Mouse (Mus musculus): ENCODE data around the gene Gucy1a1.

Gucy1a1 gene

GRCm38 (mm10) chr3:82111986-82112385, 33.6 kb downstream of the Gucy1a1 start:
- no peaks in the 10 kb centered on the region for H3K9me3 ChIP-seq (ENCODE audit: low read length)
- TF ChIP-seq CTCF (conservative IDR thresholded peaks at IDR 0.05; ENCODE audit: low read length): no peak
- no peak for TF ChIP-seq NANOG (IDR thresholded peaks at IDR 0.05; ENCODE audit: borderline replicate concordance, low read length)
- no peak for TF ChIP-seq POU5F1 (IDR thresholded peaks at IDR 0.05; ENCODE audit: borderline replicate concordance, low read length)
- H3K4me1 ChIP-seq (replicated peaks; ENCODE audit: low read depth, low read length): no peaks in the 10 kb centered on the region
- no peaks in the 10 kb centered on the region for H3K36me3 ChIP-seq (ENCODE audit: insufficient read depth, low read length)
- no peak overlapping the region for H3K4me3 ChIP-seq (replicated peaks; ENCODE audit: low read length)
- no peaks in the 10 kb centered on the region for H3K27me3 ChIP-seq (ENCODE audit: insufficient read depth, low read length)

DNA sequence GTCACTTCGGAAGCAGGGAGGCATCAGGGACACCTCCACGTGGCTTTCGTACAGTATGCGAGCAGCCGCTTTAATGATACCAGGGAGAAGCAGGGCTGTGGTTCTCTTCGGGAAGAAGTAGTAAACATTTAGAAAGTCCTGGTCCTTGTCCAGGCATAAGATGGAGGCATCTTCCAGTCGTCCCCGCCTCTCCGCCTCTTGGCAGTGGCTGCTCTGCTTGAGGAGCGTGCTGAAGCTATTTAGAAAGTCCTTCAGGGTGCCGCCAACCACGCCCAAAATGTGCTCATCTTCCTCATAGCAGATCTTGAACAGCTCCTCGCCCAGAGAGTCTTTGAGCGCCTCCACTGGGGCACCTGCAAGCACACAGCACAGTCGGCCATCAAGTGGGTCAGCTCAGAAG, 36.6 kb downstream of the Gucy1a1 start:
- no peaks in the 10 kb centered on the region for H3K27me3 ChIP-seq (ENCODE audit: insufficient read depth, low read length)
- H3K4me1 ChIP-seq (replicated peaks; ENCODE audit: low read depth, low read length): no peaks in the 10 kb centered on the region
- no peak for TF ChIP-seq NANOG (IDR thresholded peaks at IDR 0.05; ENCODE audit: borderline replicate concordance, low read length)
- no peak for TF ChIP-seq POU5F1 (IDR thresholded peaks at IDR 0.05; ENCODE audit: borderline replicate concordance, low read length)
- no peak for TF ChIP-seq CTCF (conservative IDR thresholded peaks at IDR 0.05; ENCODE audit: low read length)
- no peak overlapping the region for H3K4me3 ChIP-seq (replicated peaks; ENCODE audit: low read length)
- no peaks in the 10 kb centered on the region for H3K9me3 ChIP-seq (ENCODE audit: low read length)
- H3K36me3 ChIP-seq (ENCODE audit: insufficient read depth, low read length): no peaks in the 10 kb centered on the region

DNA sequence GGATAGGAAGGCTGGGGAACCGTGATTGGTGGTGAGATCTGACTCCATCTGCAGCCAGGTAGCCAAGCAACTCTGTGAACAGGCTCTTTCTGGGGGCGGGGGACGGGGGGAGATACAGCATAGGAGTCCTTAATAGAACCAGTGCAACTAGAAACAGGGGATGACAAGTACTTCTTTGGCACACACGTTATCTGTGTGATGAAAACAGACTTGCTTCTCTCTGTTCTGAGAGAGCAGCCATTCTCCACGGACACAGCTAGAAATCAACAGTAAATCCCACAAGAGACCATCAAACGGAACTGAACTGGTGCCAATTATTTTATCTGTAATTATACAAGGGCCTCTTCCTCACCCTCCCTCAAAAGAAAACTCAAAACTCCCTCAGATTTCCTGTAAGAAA, 41.4 kb downstream of the Gucy1a1 start:
- Histone ChIP-seq H3K9me3 (ENCODE audit: low read length) (no peaks in the 10 kb centered on the region), H3K27me3 (ENCODE audit: insufficient read depth, low read length) (no peaks in the 10 kb centered on the region), H3K4me1 (replicated peaks; ENCODE audit: low read depth, low read length) (no peaks in the 10 kb centered on the region), H3K36me3 (ENCODE audit: insufficient read depth, low read length) (no peaks in the 10 kb centered on the region), H3K4me3 (replicated peaks; ENCODE audit: low read length) (no peak overlapping the region)
- TF ChIP-seq NANOG (IDR thresholded peaks at IDR 0.05; ENCODE audit: borderline replicate concordance, low read length) (no peak), CTCF (conservative IDR thresholded peaks at IDR 0.05; ENCODE audit: low read length) (no peak), POU5F1 (IDR thresholded peaks at IDR 0.05; ENCODE audit: borderline replicate concordance, low read length) (no peak)

DNA sequence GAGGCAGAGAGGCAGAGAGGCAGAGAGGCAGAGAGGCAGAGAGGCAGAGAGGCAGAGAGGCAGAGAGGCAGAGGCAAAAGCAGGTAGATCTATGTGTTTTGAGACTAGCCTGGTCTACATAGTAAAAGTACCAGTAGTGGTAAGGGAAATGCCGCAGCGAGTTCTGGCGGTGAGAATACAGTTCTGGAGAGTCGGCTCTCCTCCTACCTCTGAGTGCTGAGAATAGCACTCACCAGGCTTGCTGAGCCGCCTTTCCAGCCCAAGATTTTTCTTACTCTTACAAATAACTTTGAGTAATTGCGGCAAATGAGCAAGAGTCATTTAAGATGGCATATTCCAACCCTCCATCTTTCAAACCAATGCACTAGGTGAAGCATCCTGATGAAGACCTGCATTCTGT, 46.5 kb downstream of the Gucy1a1 start:
- no peaks in the 10 kb centered on the region for H3K4me1 ChIP-seq (replicated peaks; ENCODE audit: low read depth, low read length)
- no peaks in the 10 kb centered on the region for H3K36me3 ChIP-seq (ENCODE audit: insufficient read depth, low read length)
- H3K4me3 ChIP-seq (replicated peaks; ENCODE audit: low read length): no peak overlapping the region
- no peaks in the 10 kb centered on the region for H3K9me3 ChIP-seq (ENCODE audit: low read length)
- TF ChIP-seq POU5F1 (IDR thresholded peaks at IDR 0.05; ENCODE audit: borderline replicate concordance, low read length) (no peak), NANOG (IDR thresholded peaks at IDR 0.05; ENCODE audit: borderline replicate concordance, low read length) (no peak), CTCF (conservative IDR thresholded peaks at IDR 0.05; ENCODE audit: low read length) (no peak)
- H3K27me3 ChIP-seq (ENCODE audit: insufficient read depth, low read length): no peaks in the 10 kb centered on the region

DNA sequence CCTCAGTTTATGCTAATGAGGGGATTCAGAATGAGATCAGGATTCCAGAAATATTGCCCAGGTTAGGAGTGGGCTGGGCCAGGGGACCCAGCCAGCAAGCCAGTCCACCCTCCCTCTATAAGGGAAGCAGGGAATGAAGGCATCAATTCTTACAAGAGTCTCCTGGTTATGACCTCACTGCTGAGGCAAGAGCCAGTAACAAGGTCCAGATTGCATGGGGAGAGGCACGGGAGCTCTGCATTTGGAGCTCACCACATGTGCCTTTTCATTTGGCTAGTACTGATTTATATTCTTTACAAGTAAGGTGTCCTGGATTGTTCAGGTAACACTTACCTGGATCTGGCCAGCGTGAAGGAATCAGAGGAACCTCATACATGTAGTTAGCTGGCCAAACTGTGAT, 48.8 kb downstream of the Gucy1a1 start:
- H3K36me3 ChIP-seq (ENCODE audit: insufficient read depth, low read length): no peaks in the 10 kb centered on the region
- H3K4me1 ChIP-seq (replicated peaks; ENCODE audit: low read depth, low read length): no peaks in the 10 kb centered on the region
- H3K27me3 ChIP-seq (ENCODE audit: insufficient read depth, low read length): no peaks in the 10 kb centered on the region
- no peak for TF ChIP-seq POU5F1 (IDR thresholded peaks at IDR 0.05; ENCODE audit: borderline replicate concordance, low read length)
- TF ChIP-seq CTCF (conservative IDR thresholded peaks at IDR 0.05; ENCODE audit: low read length): no peak
- no peak for TF ChIP-seq NANOG (IDR thresholded peaks at IDR 0.05; ENCODE audit: borderline replicate concordance, low read length)
- no peak overlapping the region for H3K4me3 ChIP-seq (replicated peaks; ENCODE audit: low read length)
- no peaks in the 10 kb centered on the region for H3K9me3 ChIP-seq (ENCODE audit: low read length)

- H3K4me3 ChIP-seq (replicated peaks; ENCODE audit: low read length): peak within 1 kb of the TSS; percentile 78
- peaks cover 47% of the 10 kb centered on the region for H3K27me3 ChIP-seq (ENCODE audit: insufficient read depth, low read length)
- peaks cover 10% of the 10 kb centered on the region for H3K4me1 ChIP-seq (replicated peaks; ENCODE audit: low read depth, low read length)
- H3K9me3 ChIP-seq (ENCODE audit: low read length): 0 out of 2 replicates have a peak, but pooled peaks cover 4% of the 10 kb centered on the region
- TF ChIP-seq CTCF (conservative IDR thresholded peaks at IDR 0.05; ENCODE audit: low read length): no peak
- no peak for TF ChIP-seq NANOG (IDR thresholded peaks at IDR 0.05; ENCODE audit: borderline replicate concordance, low read length)
- no peak for TF ChIP-seq POU5F1 (IDR thresholded peaks at IDR 0.05; ENCODE audit: borderline replicate concordance, low read length)
- no peaks in the 10 kb centered on the region for H3K36me3 ChIP-seq (ENCODE audit: insufficient read depth, low read length)
These were observed 71.3 kb downstream of the Gucy1a1 start, which contains the start of gene Gucy1b1 for GRCm38 (mm10) chr3:82074201-82074851. Gene Gucy1b1, minus strand, starts transcription at chr3:82074689.

DNA sequence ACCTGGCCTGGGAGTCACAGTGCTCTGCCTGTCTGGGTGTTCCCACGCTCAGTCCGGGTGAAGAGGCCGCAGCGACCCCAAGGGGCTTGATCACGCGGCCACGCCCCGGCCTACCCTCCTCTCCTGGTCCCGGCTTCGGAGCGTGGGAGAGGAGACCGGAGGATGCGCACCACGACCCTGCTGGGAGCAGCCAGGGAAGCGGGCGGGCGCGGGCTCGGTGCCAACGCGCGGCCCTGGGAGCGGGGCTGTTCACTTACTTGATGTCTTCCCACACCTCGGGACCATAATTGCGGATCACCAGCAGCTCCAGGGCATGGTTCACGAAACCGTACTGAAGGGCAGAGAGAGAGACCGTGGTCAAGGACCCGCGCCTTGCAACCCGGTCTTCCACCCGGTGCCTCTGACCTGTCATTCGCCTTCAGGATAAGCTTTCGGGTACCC, 71.8 kb downstream of the Gucy1a1 start:
- Histone ChIP-seq H3K4me1 (replicated peaks; ENCODE audit: low read depth, low read length) (peaks cover 10% of the 10 kb centered on the region), H3K36me3 (ENCODE audit: insufficient read depth, low read length) (no peaks in the 10 kb centered on the region), H3K9me3 (ENCODE audit: low read length) (0 out of 2 replicates have a peak, but pooled peaks cover 4% of the 10 kb centered on the region), H3K4me3 (replicated peaks; ENCODE audit: low read length) (peak overlapping the region; percentile 78), H3K27me3 (ENCODE audit: insufficient read depth, low read length) (peaks cover 47% of the 10 kb centered on the region)
- TF ChIP-seq CTCF (conservative IDR thresholded peaks at IDR 0.05; ENCODE audit: low read length) (no peak), NANOG (IDR thresholded peaks at IDR 0.05; ENCODE audit: borderline replicate concordance, low read length) (no peak), POU5F1 (IDR thresholded peaks at IDR 0.05; ENCODE audit: borderline replicate concordance, low read length) (no peak)

- H3K27me3 ChIP-seq (ENCODE audit: insufficient read depth, low read length): peaks cover 9% of the 10 kb centered on the region
- no peak for TF ChIP-seq POU5F1 (IDR thresholded peaks at IDR 0.05; ENCODE audit: borderline replicate concordance, low read length)
- TF ChIP-seq CTCF (conservative IDR thresholded peaks at IDR 0.05; ENCODE audit: low read length): no peak
- no peak for TF ChIP-seq NANOG (IDR thresholded peaks at IDR 0.05; ENCODE audit: borderline replicate concordance, low read length)
These were observed 77.8 kb downstream of the Gucy1a1 start for GRCm38 (mm10) chr3:82067830-82068229.

More at GRCm38 (mm10) chr3:82067830-82068229, 77.8 kb downstream of the Gucy1a1 start:
- H3K4me3 ChIP-seq (replicated peaks; ENCODE audit: low read length): no peak overlapping the region
- H3K36me3 ChIP-seq (ENCODE audit: insufficient read depth, low read length): no peaks in the 10 kb centered on the region
- no peaks in the 10 kb centered on the region for H3K4me1 ChIP-seq (replicated peaks; ENCODE audit: low read depth, low read length)
- no peaks in the 10 kb centered on the region for H3K9me3 ChIP-seq (ENCODE audit: low read length)

All from E14TG2a.4 (cell line).